ENCODE assay signal across 15 mouse cellular contexts in genomic region chr9:122024419-122024818, GRCm38 (mm10). TPM values are rescaled to one million over a fixed set of nuclear protein-coding genes. Genes with fewer than 3 reads are reported as not detected.
"Had no signal": no experiment of that assay in that cellular context is flagged by ENCODE, and none has a peak within 500 bp of the region (broad histone marks: within the 10 kb centered on the region; RNA-seq: fewer than 3 reads in every experiment).

No protein-coding gene starts in this region.

- H3K9ac ChIP-seq: limb, embryonic 12.5 days; liver, embryonic 15.5 days; midbrain, embryonic 15.5 days; neural tube, embryonic 12.5 days had no signal

- H3K4me1 ChIP-seq: liver, embryonic 15.5 days had no signal

- ATAC-seq: lung, postnatal 0 days; midbrain, embryonic 15.5 days had no signal

- DNase-seq: kidney, postnatal 36 days; layer of hippocampus, adult 9-11 months; layer of hippocampus, postnatal 36 days; liver; lung, adult 2 months; thymus, postnatal 4 days had no signal

- H3K27ac ChIP-seq: limb, embryonic 12.5 days; liver, embryonic 15.5 days; midbrain, embryonic 15.5 days; neural tube, embryonic 12.5 days; stomach, postnatal 0 days had no signal

- H3K4me2 ChIP-seq: limb, embryonic 12.5 days; liver, embryonic 15.5 days; midbrain, embryonic 11.5 days; midbrain, embryonic 15.5 days; neural tube, embryonic 12.5 days had no signal

- H3K9me3 ChIP-seq: limb, embryonic 12.5 days; liver, embryonic 15.5 days; midbrain, embryonic 15.5 days; neural tube, embryonic 12.5 days had no signal

- H3K4me3 ChIP-seq: limb, embryonic 12.5 days; liver, embryonic 15.5 days; midbrain, embryonic 15.5 days; neural tube, embryonic 12.5 days had no signal

- H3K27me3 ChIP-seq: limb, embryonic 12.5 days; liver, embryonic 15.5 days; midbrain, embryonic 15.5 days; neural tube, embryonic 12.5 days had no signal

- H3K36me3 ChIP-seq: limb, embryonic 12.5 days; liver, embryonic 15.5 days; midbrain, embryonic 15.5 days; neural tube, embryonic 12.5 days had no signal

RNA-seq across cellular contexts. Expression of gene Pomgnt2, which starts 27.5 kb away (rescaled TPM):
- total RNA-seq: monocyte, adult 5-6 weeks; neutrophil, adult 5-6 weeks had no signal
